Mouse (Mus musculus) neural tube, embryonic 13.5 days (tissue): ENCODE measurements at regions not wholly inside any gene's neighbourhood (a gene's known extent, or its start where the extent isn't known, plus 50 kb on each side); places are given as distances from the start of the nearest gene placed in this dataset.
"Not testable (repeated sequence)": the region's sequence is repeated elsewhere in the genome, so short reads cannot be mapped to it uniquely, and the experiment has no call there.

Experiments
- ATAC-seq: fragments of 200-750 bp; cut with Nextera tagmentation; 2 replicates; pipeline ENCODE4 v1.8.0; 2017; ENCODE audit warnings: low read depth, mild to moderate bottlenecking, moderate TSS enrichment, moderate library complexity
- H3K27ac ChIP-seq: fragments of 300-500 bp; sonication (generic); replicated peaks from 2 replicates; pipeline ENCODE4 v1.5.1; 2015; ENCODE audit warnings: moderate library complexity, mild to moderate bottlenecking, inconsistent platforms
- H3K27me3 ChIP-seq: fragments of 300-500 bp; sonication (generic); 2 replicates; pipeline ENCODE4 v1.6.1; 2015; ENCODE audit warnings: mild to moderate bottlenecking, inconsistent platforms
- H3K36me3 ChIP-seq: fragments of 300-500 bp; sonication (generic); 2 replicates; pipeline ENCODE4 v1.6.1; 2015; ENCODE audit warnings: mild to moderate bottlenecking, inconsistent platforms
- H3K4me1 ChIP-seq: fragments of 300-500 bp; sonication (generic); replicated peaks from 2 replicates; pipeline ENCODE4 v1.6.1; 2015; ENCODE audit warnings: inconsistent platforms
- H3K4me2 ChIP-seq: fragments of 300-500 bp; sonication (generic); 2 replicates; pipeline ENCODE4 v1.6.1; 2015; ENCODE audit warnings: inconsistent platforms, mild to moderate bottlenecking, moderate library complexity
- H3K4me3 ChIP-seq: fragments of 300-500 bp; sonication (generic); 2 replicates; pipeline ENCODE4 v1.5.1; 2015; ENCODE audit warnings: mild to moderate bottlenecking, inconsistent platforms
- H3K9ac ChIP-seq: fragments of 300-500 bp; sonication (generic); 2 replicates; pipeline ENCODE4 v1.6.1; 2015; ENCODE audit warnings: moderate library complexity, mild to moderate bottlenecking, inconsistent platforms
- H3K9me3 ChIP-seq: fragments of 300-500 bp; sonication (generic); 2 replicates; pipeline ENCODE4 v1.6.1; 2016; ENCODE audit warnings: inconsistent platforms
- WGBS: fragments of 180-500 bp; shearing (Covaris S2); methylation state at CpG from one replicate; pipeline ENCODE4 v1.1.7; 2015; 5-methylcytosine and 5-hydroxymethylcytosine counted together

DNA sequence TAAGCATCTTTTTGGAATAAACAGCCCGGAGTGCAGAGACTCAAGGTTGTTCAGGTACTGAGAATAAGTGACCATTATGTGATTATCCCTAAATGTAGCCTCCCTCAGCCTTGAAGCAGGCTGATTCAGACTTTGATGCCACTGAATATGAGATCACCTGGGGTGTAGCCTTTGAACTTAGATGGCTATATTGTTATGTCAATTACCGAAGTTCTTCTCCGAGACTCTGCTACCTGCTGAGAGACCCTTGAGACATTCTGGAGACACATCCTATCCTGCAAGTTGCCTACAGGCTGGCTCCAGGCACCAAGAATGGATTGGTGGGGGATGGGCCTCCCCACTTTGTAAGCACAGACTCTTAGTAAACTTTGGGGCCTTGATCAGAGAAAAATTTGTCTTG, 85.9 kb upstream of the Thsd7a start:
- not testable (repeated sequence) for H3K27ac ChIP-seq, ATAC-seq, H3K27me3 ChIP-seq, H3K4me3 ChIP-seq, H3K9ac ChIP-seq, H3K4me2 ChIP-seq, H3K9me3 ChIP-seq, H3K36me3 ChIP-seq, H3K4me1 ChIP-seq
- WGBS, result 34% methylated on average over 3 of the region's 3 CpGs

DNA sequence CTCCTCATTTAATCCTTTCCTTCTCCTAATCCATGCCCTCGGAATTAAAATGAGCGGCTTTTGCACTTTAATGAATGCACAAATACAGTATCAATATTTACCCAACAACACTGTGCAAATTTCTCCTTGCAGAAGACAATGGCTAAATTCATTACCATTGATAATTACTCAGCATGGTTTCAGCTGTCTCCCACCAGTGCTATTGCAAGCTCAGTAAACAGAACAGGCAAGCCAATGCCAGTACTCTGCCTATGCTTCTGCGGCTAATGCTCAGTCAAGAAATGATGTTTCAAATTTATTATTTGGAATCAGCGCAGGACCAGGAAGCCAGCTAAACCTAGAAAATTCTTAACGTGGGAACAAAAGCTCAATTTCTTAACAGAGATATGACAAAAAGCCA, 84.1 kb upstream of the Thsd7a start:
- Histone ChIP-seq H3K9me3 (no peaks in the 10 kb centered on the region), H3K4me2 (no peak overlapping the region), H3K4me3 (no peak overlapping the region), H3K4me1 (peaks cover 8% of the 10 kb centered on the region), H3K27ac (peak overlapping the region; percentile 24; the same call in 1 of the 2 replicates), H3K9ac (no peak overlapping the region), H3K36me3 (no peaks in the 10 kb centered on the region), H3K27me3 (no peaks in the 10 kb centered on the region)
- 33% methylated on average over 5 of the region's 5 CpGs for WGBS
- ATAC-seq, result no peak; the same call in 1 of the 2 replicates

DNA sequence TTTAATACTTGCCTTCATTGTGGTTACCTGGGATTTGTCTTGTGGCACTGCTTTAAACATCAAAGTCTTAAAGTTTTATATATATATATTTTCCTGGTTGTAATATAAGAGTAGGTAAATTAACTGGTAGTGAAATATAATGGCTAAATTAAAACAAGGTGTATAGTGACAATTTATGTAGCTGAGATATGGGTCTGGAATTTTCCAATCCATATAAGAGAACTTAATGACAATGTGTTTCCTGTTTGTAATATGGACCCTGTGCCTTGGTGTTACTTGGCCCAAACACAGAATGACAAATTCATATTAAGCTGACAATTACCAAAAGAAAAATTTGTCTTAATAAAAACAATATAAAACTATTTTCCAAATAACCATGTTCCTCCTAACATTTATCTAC, 82.7 kb upstream of the Thsd7a start:
- no peak overlapping the region for H3K4me3 ChIP-seq
- H3K9ac ChIP-seq, result no peak overlapping the region
- H3K4me1 ChIP-seq, result peaks cover 8% of the 10 kb centered on the region
- ATAC-seq, result no peak
- no peaks in the 10 kb centered on the region for H3K27me3 ChIP-seq
- H3K27ac ChIP-seq, result no peak overlapping the region
- no peaks in the 10 kb centered on the region for H3K9me3 ChIP-seq
- no peaks in the 10 kb centered on the region for H3K36me3 ChIP-seq
- no peak overlapping the region for H3K4me2 ChIP-seq

GRCm38 (mm10) chr6:12831485-12831884, 82.3 kb upstream of the Thsd7a start:
- no peaks in the 10 kb centered on the region for H3K27me3 ChIP-seq
- no peaks in the 10 kb centered on the region for H3K9me3 ChIP-seq
- 83% methylated on average over 2 of the region's 2 CpGs for WGBS
- no peak overlapping the region for H3K27ac ChIP-seq
- peaks cover 8% of the 10 kb centered on the region for H3K4me1 ChIP-seq
- no peak for ATAC-seq
- H3K4me3 ChIP-seq, result no peak overlapping the region
- H3K4me2 ChIP-seq, result no peak overlapping the region
- no peaks in the 10 kb centered on the region for H3K36me3 ChIP-seq
- H3K9ac ChIP-seq, result no peak overlapping the region

DNA sequence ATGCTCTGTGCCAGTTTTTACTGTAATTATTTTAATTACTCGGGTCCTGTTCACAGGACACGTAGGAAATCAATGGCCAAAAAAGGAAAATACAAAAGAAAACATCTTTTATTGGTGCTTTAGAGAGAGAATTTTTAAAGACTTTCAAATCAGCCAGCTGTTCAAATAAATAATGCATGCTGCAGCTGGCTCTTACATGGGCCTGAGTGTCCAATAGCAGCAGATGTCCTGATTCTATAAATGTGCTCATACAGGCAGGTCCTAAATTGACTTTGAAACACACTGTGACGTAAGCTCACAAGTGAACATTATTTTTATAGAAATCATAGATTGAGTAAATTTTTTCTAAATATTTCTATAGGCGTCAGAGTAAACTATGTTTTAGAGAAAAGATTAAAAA, 78.5 kb upstream of the Thsd7a start:
- ATAC-seq, result no peak; the same call in 1 of the 2 replicates
- Histone ChIP-seq H3K4me2 (no peak overlapping the region), H3K4me3 (no peak overlapping the region), H3K27me3 (no peaks in the 10 kb centered on the region), H3K27ac (no peak overlapping the region), H3K9ac (no peak overlapping the region), H3K4me1 (no peaks in the 10 kb centered on the region), H3K9me3 (no peaks in the 10 kb centered on the region), H3K36me3 (no peaks in the 10 kb centered on the region)
- 44% methylated on average over 4 of the region's 4 CpGs for WGBS

GRCm38 (mm10) chr6:12814972-12815770, 66.0 kb upstream of the Thsd7a start:
- no peaks in the 10 kb centered on the region for H3K27me3 ChIP-seq
- no peak for ATAC-seq
- H3K9ac ChIP-seq, result no peak overlapping the region
- H3K4me2 ChIP-seq, result no peak overlapping the region
- no peaks in the 10 kb centered on the region for H3K9me3 ChIP-seq
- H3K4me3 ChIP-seq, result no peak overlapping the region
- no peaks in the 10 kb centered on the region for H3K36me3 ChIP-seq
- WGBS, result 48% methylated on average over 4 of the region's 4 CpGs
- no peaks in the 10 kb centered on the region for H3K4me1 ChIP-seq
- H3K27ac ChIP-seq, result no peak overlapping the region

DNA sequence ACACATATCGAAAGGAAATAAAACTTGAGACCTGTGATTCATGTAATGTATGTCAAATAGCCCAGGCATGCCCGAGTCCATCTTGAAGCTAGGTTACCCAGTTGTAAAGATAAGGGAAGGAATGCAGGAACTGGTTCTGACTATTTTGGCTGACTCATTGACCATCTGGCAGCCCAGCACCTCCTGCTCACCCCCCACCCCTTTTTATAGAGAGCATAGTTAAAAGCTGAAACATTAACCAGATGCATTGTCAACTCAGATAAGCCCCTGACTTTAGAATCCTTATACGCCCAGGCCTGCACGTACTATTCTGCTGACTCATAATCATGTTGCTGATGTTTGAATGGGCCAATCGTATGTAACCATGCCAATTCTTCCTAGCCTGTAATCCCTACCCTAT, 64.6 kb upstream of the Thsd7a start:
- H3K9me3 ChIP-seq, H3K4me3 ChIP-seq, H3K9ac ChIP-seq, H3K27me3 ChIP-seq, H3K4me2 ChIP-seq, H3K27ac ChIP-seq, ATAC-seq, H3K36me3 ChIP-seq, H3K4me1 ChIP-seq: not testable (repeated sequence)
- 77% methylated on average over 5 of the region's 5 CpGs for WGBS

GRCm38 (mm10) chr6:12812467-12812866, 63.3 kb upstream of the Thsd7a start:
- H3K36me3 ChIP-seq, result no peaks in the 10 kb centered on the region
- no peaks in the 10 kb centered on the region for H3K9me3 ChIP-seq
- H3K4me2 ChIP-seq, result no peak overlapping the region
- WGBS, result 89% methylated on average over 1 of the region's 1 CpGs
- H3K9ac ChIP-seq, result no peak overlapping the region
- no peak overlapping the region for H3K27ac ChIP-seq
- peaks cover 3% of the 10 kb centered on the region; the same call in 1 of the 2 replicates for H3K4me1 ChIP-seq
- no peaks in the 10 kb centered on the region for H3K27me3 ChIP-seq
- no peak for ATAC-seq
- no peak overlapping the region for H3K4me3 ChIP-seq

DNA sequence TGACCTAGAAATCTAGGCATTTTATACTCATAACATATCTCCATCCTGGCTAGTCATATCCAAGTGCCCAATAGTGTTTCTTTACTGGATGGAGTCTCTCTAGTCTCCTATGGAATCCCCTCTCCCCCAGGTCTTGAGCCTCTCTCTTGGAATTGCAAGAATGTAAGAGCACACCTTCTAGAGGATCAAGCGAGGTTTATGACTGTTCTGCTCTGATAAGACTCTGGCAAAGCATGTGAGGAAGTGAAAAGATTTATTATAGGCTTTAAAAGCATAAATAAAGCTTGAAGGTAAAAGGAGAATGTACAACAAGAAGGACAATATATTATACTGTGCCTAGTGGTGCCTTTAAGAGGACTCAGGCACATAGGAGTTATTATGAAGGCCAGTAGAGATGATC, 62.8 kb upstream of the Thsd7a start:
- 68% methylated on average over 1 of the region's 1 CpGs for WGBS
- Histone ChIP-seq H3K27ac (no peak overlapping the region), H3K27me3 (no peaks in the 10 kb centered on the region), H3K4me1 (peaks cover 3% of the 10 kb centered on the region; the same call in 1 of the 2 replicates), H3K36me3 (no peaks in the 10 kb centered on the region), H3K9me3 (no peaks in the 10 kb centered on the region), H3K4me3 (no peak overlapping the region), H3K9ac (no peak overlapping the region), H3K4me2 (no peak overlapping the region)
- ATAC-seq, result no peak

DNA sequence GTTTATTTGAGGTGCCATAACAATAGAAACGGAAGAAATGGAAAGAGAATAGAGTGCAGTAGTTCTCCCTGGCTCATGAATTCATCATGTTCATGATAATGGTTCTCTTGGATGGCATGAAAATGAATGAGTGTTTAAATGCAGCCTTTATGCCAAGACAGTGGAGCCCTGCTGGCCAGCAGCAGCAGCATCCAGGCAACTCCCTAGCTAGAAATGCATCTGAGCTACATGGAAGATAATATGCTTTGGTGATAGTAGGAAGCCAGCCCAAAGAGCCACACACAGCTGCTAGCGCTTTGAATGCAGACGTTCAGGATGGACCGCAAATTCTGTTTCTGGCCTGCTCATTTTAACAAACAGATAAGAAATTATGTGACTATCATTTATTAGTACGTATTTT, 60.4 kb upstream of the Thsd7a start:
- Histone ChIP-seq H3K9me3 (no peaks in the 10 kb centered on the region), H3K27ac (peak overlapping the region; percentile 42; the same call in 1 of the 2 replicates), H3K4me2 (no peak overlapping the region), H3K4me1 (peaks cover 3% of the 10 kb centered on the region; the same call in 1 of the 2 replicates), H3K9ac (no peak overlapping the region), H3K27me3 (no peaks in the 10 kb centered on the region), H3K36me3 (no peaks in the 10 kb centered on the region), H3K4me3 (no peak overlapping the region)
- 42% methylated on average over 5 of the region's 5 CpGs for WGBS
- peak; percentile 59; the same call in 1 of the 2 replicates for ATAC-seq
